Mouse (Mus musculus): ENCODE results near the gene Lix1l. TPM values are rescaled to one million over a fixed set of nuclear protein-coding genes. Genes with fewer than 3 reads are reported as not detected.
A peak's percentile ranks its signal among the peaks of the same experiment; 100 is the strongest.

The Lix1l gene
- total RNA-seq, 2 experiments from 2014 or later = 18.6 to 20.5 TPM

DNA sequence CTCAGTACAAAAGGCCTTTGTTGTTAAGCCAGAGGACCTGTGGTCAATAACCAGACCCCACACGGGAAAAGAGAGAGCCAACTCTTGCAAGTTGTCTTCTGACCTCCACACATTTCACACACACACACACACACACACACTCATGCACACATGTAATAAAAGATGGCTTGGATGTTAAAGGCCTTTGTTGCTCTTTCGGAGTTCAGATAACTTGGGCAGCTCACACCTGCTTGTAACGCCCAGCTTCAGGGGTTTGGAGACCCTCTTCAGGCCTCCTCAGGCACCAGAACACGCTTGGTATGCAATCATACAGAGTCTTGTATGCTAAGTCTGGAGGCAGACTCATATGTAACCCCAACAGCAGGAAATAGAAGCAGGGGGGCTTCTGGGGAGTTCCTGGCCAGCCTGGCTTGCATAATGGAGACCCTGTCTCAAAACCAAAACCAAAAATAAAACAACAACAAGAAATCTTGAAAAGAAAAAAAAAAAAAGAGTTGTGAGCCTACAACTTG is 21.7 kb upstream of the Lix1l start:
- intact Hi-C loops (cut with DNase I) = no loop called here
- DNase-seq (ENCODE audit: low spot score in 2 of 2) = no peak

DNA sequence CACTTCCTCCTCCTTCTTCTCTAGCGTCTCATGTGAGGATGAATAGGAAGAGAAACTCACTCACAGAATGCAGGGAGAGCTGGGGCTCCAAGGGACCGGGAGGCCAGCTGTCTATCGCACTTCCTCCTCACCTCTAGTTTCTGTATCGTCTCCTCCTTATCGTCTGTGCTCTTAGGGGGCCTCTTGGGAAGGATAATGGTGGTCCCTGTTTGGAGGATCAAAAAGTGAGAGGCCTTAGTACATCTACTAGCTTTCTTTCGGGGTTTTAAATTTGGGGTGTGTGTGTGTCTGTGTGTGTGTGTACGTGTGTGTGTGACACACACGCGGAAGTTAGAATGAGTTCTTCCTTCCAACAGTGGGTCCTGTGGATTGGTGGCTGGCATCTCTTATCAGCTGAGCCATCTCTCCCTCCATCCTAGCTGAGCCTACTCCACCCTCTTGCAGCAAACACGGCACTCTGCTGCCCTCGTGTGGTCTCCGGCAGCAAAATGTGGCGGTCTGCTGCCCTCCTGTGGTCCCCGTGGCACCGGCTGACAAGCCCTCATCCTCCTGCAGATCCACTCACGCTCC is 21.0 kb upstream of the Lix1l start:
- intact Hi-C loops (cut with DNase I) = loop anchor here (1.0 to 5.0 kb wide), 6 partner anchors 17 to 83 kb away; partner anchors contain the start of genes Ankrd34a, Gm42957 and Pex11b
- peak; percentile 89 to 96 for DNase-seq (ENCODE audit: low spot score in 2 of 2)

DNA sequence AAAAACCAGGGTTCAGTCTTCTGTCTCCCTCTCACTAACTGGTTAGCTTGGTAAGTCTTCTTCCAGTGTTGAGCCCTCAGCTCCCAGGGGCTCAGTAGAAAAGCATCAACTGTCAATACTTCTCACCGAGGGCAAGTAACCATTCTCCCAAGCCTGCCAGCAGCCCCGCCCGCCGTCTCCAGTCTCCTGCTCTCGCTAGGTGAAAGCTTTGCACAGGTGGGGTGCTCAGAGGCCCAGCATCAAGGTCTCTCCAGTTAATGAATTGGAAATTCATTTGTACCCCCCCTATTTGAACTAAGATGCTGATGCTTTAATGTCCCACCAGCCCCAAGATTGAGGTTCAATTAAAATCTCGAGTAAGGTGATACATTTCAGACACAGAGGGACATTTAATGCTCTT is 19.8 kb upstream of the Lix1l start:
- DNase-seq (ENCODE audit: low spot score in 2 of 2) = no peak
- intact Hi-C loops (cut with DNase I) = loop anchor here (2.0 to 5.0 kb wide), 3 partner anchors 16 to 79 kb away; partner anchors contain the start of genes Ankrd34a, Gm42957 and Pex11b

DNA sequence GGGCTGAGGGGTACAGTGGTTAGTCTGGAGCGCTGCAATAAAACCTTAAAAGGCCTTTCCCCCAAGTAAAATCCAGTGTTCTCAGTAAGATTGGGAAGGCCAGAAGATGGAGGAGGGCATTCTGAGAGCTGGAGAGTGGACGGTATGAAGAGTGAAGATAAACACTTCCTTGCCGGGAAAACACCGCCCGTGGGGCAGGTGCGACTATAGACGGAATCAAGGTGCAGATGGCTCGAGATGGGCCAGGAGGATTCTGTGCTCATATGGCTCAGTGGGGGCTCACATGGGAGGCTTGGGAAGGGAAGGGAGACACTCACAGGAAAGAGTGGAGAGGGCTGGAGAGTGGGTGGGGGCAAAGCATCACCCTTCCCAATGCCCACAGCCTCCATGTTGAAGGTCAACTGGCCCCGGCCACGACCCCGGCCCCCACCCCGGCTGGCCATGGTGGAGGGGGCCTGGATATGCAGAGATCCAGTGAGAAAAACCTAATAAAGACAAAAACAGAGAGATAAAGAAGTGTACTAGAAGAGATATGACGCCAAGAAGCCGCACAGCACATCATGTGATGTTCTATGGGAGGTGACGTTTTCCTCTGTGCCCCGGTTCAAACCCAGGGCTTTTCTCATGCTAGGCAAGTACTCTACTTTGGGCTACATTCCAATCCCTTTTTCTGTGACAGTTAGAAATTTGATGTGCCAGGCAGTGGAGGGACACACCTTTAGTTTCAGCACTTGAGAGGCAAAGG is 19.0 kb upstream of the Lix1l start:
- intact Hi-C loops (cut with DNase I) = loop anchor here (2.0 to 5.0 kb wide), 3 partner anchors 15 to 80 kb away; partner anchors contain the start of genes Ankrd34a, Gm42957 and Pex11b
- DNase-seq (ENCODE audit: low spot score in 2 of 2) = no peak

DNA sequence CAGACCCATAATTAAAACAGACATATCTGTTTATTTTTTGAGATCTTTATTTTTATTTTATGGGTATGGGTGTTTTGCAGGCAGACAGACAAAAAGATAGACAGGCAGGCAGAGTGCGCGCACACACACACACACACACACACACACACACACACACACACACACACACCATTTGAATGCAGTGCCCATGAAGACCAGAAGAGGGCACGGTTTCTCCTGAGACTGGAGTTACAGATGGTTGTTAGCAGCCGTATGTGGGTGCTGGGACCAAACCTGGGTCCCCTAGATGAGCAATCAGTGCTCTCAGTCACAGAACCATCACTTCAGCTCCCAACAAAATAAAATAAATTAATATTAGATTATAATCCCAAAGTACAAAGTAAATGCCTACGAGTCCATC is 17.6 kb upstream of the Lix1l start:
- intact Hi-C loops (cut with DNase I) = loop anchor here (5.0 kb wide), 2 partner anchors 54 to 81 kb away; partner anchors contain the start of genes Gm42957 and Pex11b
- no peak for DNase-seq (ENCODE audit: low spot score in 2 of 2)

DNA sequence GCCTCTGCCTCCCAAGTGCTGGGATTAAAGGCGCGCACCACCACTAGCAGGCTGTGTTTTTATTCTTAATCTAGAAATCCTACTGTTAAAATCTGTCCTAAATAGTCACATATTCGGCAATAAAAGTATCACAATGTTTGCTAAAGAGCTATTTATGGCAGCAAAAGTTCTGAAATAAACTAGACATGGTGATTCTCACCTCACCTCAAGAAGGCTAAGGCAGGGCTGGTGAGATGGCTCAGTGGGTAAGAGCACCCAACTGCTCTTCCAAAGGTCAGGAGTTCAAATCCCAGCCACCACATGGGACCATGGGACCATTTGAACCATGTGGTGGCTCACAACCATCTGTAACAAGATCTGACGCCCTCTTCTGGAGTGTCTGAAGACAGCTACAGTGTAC is 10.3 kb upstream of the Lix1l start:
- DNase-seq (ENCODE audit: low spot score in 2 of 2) = no peak
- intact Hi-C loops (cut with DNase I) = no loop called here

DNA sequence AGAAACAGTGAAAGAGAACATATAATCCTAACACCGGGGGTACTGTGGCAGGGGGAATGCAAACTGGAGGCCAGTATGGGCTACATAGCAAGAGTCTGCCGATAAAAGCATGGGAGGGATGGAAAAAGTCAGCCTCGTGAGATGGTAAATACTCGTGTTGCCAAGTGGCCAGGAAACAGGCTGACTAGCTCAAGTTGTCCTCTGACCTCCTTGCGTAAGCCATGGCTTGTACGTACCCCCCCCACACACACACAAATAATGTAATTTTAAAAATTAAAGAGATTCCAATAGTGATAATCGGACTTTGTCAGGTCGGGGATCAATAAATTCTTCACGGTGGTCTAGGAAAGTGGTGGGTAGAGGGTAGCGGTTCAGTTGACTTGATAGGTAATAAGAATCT is 7.6 kb upstream of the Lix1l start:
- intact Hi-C loops (cut with DNase I) = no loop called here
- DNase-seq (ENCODE audit: low spot score in 2 of 2) = no peak

DNA sequence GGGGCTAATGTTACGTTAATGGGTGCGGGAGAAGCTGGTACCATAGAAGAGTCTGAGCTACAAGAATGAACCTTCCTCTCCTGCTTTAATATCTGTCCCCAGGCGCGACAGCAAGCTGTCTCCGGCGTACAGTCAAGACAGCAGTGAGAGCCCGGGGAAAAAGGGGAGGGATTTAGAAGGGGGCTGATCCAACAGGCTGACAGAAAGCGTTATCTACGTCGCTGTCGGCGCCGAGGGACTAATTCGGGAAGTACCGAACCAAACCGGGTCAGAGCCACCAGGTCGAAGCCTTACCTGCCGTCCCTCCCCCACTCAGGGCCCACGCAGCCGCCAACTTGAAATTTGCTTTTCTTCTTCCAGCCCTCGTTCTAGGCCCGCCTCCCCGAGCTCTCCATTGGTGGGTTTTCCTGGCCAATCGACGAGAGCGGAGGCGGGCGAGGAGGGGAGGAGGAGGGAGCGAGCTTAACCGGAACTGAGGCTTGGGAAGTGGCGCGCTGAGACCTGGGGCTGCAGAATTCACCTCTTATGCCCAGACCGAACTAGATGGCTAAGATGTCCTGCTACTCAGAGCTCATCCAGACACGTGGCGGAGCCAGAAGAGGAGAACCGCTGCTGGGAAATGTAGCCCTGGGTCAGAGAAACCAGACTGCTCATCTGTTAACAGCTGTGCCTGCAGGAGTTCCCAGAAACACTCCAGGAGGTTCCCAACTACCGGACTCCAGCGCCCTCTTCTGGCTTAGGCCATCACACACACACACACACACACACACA is 7.0 kb upstream of the Lix1l start, which contains the start of gene Polr3gl:
Gene Polr3gl, minus strand, starts transcription at position 392 of the 771 bp plus-strand sequence.
- intact Hi-C loops (cut with DNase I) = no loop called here
- peak; percentile 93 to 96 for DNase-seq (ENCODE audit: low spot score in 2 of 2)

DNA sequence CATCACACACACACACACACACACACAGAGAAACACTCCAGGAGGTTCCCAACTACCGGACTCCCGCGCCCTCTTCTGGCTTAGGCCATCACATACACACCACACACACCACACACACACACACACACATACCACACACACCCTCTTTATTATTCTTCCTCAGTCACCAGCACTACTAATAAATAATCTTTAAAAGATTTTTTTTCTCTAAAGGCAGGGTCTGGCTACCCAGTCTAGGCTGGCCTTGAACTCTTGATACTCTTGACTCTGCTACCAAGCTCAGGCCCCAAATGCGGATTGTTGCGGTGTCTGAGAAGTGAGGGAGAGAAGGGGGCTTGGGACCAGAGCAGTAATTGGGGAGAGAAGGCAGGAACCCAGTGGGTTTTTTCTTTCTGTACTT is 6.1 kb upstream of the Lix1l start:
- no peak for DNase-seq (ENCODE audit: low spot score in 2 of 2)
- intact Hi-C loops (cut with DNase I) = no loop called here

DNA sequence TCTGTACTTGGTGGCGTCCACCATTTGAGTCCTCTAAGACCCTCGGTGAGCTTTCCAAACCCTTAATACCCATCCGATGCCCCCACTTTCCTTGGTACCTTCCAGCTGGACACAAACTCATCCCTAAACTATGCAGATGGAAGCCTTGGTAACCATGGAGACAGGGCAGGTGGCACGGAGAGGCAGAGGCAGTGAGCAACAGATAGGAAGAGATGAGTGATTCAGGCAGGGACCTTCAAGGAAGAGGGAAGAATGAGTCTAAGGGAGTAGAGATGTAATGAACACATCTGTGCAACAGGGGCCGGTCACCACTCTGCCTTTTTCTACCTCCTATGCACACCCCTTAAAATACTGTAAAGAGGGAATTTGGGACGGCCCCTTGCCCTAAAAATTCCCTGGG is 5.3 kb upstream of the Lix1l start:
- DNase-seq (ENCODE audit: low spot score in 2 of 2) = peak in 1 of 2 experiments; percentile 85
- intact Hi-C loops (cut with DNase I) = loop anchor here (2.0 kb wide), 1 partner anchor 15 kb away; no protein-coding TSS in a partner anchor

DNA sequence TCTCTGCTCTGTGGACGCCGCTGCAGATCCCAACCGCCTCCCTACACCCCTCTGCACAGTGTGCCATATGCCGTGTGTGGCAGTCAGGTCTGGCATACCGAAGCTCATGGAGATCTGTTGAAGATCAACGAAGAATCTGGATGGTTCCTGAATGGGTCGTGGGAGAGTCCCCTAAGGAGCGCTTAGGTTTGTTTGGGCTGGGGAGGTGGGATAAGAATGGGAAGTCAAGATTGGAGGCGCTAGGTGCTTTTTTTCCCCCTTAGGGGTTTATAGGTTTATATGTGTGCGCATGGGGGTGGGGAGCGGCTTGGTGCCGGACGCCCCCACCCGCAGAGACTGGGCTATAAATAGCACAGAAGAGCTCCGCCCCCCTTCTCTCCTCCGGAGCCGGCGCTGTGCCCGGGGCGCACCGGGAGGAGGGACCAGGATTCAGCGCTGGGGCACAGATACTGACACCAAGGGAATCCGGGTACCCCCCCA is 4.7 kb upstream of the Lix1l start, which contains the start of gene Ankrd34a:
Gene Ankrd34a, plus strand, starts transcription at position 409 of the 480 bp plus-strand sequence.
- intact Hi-C loops (cut with DNase I) = loop anchor here (2.0 kb wide), 1 partner anchor 15 kb away; no protein-coding TSS in a partner anchor
- DNase-seq (ENCODE audit: low spot score in 2 of 2) = peak; percentile 83 to 92

DNA sequence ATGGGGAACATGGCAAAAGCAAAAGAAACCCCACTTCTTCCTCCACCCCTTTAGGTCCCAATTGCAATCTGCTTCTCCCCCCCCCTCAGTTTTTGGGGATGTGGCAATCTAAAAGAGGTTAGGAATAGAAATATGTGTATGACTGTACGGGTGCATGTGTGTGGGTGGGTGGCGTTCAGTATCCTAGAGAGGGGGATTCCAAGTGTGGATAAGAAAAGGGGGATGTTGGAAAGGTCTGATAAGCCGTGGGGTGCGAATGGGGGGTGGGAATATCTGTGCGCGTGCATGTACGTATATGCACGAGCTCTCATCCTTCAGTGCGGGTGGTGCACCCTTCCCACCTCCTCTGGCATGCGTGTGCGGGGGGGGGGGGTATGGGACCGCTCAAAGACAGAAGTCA is 4.1 kb upstream of the Lix1l start:
- DNase-seq (ENCODE audit: low spot score in 2 of 2) = peak; percentile 24 to 60
- intact Hi-C loops (cut with DNase I) = loop anchor here (2.0 kb wide), 1 partner anchor 16 kb away; no protein-coding TSS in a partner anchor

DNA sequence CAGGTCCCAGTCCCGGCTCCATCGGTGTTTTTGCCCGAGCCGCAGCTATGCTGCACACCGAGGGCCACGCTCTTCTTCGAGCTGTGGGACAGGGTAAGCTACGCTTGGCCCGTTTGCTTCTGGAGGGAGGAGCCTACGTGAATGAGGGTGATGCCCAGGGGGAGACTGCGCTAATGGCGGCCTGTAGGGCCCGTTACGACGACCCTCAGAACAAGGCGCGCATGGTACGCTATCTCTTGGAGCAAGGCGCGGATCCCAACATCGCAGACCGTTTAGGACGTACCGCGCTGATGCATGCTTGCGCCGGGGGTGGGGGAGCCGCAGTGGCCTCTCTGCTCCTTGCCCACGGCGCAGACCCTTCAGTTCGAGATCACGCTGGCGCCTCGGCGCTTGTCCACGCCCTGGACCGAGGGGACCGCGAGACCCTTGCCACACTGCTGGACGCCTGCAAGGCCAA is 3.5 kb upstream of the Lix1l start:
- intact Hi-C loops (cut with DNase I) = loop anchor here (2.0 kb wide), 1 partner anchor 17 kb away; no protein-coding TSS in a partner anchor

DNA sequence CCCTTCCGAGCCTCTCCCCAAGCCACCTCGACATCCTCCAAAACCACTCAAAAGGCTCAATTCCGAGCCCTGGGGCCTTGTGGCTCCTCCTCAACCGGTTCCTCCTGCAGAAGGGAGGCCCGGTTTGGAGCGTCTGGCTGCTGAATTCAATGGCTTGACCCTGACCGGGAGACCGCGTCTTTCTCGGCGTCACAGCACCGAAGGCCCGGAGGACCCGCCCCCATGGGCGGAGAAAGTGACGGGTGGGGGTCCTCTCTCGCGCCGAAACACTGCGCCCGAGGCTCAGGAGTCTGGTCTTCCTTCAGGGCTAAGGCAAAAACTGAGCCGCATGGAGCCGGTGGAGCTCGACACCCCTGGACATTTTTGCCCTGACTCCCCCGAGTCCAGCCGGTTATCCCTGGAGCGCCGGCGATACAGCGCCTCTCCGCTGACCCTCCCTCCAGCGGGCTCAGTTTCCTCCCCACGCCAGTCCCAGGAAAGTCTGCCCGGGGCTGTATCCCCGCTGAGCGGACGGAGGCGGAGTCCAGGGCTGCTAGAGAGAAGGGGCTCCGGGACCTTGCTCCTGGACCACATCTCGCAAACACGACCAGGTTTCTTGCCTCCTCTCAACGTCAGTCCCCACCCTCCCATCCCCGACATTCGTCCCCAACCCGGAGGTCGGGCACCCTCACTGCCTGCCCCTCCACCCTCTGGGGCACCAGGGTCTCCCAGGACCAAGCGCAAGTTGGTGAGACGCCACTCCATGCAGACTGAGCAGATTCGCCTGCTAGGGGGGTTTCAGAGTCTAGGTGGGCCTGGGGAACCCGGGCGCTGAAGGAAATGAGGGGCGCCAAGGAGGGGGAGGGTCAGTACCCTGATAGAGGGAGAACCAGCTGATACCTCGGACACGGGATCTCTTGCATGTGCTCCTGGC is 2.5 kb upstream of the Lix1l start:
- intact Hi-C loops (cut with DNase I) = no loop called here
- DNase-seq (ENCODE audit: low spot score in 2 of 2) = peak; percentile 65 to 69

More for the DNA sequence above, 3.5 kb upstream of the Lix1l start:
- peak in 1 of 2 experiments; percentile 55 for DNase-seq (ENCODE audit: low spot score in 2 of 2)

DNA sequence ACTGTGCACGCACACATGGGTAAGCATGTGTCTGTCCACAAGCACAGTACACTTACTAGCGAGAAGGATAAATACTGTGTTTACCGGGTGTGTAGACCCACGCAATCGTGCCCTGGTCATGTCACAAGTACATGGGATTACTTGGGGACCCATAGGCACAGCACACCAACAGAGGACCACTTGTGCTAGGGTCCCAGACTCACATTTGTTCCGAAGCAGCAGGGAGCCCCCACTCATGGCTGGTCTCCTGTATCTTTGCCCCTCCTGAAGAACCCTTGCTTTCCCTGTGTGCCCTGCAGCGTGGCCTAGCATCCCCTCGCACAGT is 1.9 kb upstream of the Lix1l start:
- intact Hi-C loops (cut with DNase I) = no loop called here
- no peak for DNase-seq (ENCODE audit: low spot score in 2 of 2)

DNA sequence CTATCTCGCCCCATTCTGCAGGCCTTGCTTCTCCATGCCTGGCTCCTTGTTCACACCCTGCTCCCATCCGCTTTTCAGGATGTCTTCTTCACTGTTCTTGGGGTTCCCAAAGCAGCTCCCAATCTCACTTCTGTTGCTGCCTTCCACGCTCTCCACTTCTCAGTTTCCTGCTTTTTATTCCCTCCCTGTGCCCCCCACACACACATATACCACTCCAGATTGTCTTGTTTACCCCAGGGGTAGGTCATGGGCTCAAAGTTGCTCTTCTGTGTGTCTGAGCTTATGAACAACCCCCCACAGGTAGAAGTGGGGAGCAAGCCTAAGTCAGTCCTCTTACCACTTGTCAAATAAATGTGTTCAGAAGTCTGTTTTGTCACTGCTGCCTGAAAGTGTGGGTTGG is 1.5 kb upstream of the Lix1l start:
- intact Hi-C loops (cut with DNase I) = no loop called here
- no peak for DNase-seq (ENCODE audit: low spot score in 2 of 2)

DNA sequence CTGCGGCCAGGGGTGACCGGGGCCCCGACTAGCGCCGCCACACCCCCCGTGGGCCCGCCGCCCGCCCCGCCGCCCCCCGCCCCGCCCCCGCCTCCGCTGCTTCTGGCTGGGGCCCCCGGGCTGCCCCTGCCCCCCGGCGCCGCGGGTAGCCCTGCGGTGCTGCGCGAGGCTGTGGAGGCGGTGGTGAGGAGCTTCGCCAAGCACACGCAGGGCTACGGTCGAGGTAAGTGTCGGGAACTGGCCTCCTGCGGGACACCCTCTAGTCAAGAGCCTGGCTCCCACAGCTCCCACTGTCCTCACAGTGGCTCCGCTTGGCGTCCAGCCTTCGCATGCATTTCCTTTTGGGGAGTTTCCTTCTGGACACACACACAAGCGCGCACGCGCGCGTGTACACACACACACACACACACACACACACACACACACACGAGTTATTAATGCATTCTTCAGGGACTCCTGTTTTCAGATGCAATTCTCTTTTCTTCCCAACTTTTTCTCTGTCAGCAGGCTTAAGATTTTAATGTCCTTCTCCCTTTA is 370 bp downstream of the Lix1l start:
- DNase-seq (ENCODE audit: low spot score in 2 of 2) = peak in 1 of 2 experiments; percentile 71
- intact Hi-C loops (cut with DNase I) = loop anchor here (5.0 kb wide), 1 partner anchor 36 kb away; the partner anchor contains the start of genes Gm42957 and Pex11b
